ENCODE assay signal across 9 mouse cellular contexts in genomic region chr3:38882778-38883177, GRCm38 (mm10). TPM values are rescaled to one million over a fixed set of nuclear protein-coding genes. Genes with fewer than 3 reads are reported as not detected.
A peak's percentile ranks its signal among the peaks of the same experiment; 100 is the strongest.
DNase-seq lines count a peak whose midpoint lies in the region; ATAC-seq and TF ChIP-seq lines count a peak whose summit lies in the region.
"Had no signal": no experiment of that assay in that cellular context is flagged by ENCODE, and none has a peak within 500 bp of the region (broad histone marks: within the 10 kb centered on the region; RNA-seq: fewer than 3 reads in every experiment).

No protein-coding gene starts in this region.

- H3K9ac ChIP-seq in kidney, embryonic 14.5 days (ENCODE audit: low read depth, low read length): no peak overlapping the region
- H3K9ac ChIP-seq in midbrain, postnatal 0 days (replicated peaks; ENCODE audit: low read length, poor library complexity, severe bottlenecking): no peak overlapping the region
- H3K9ac ChIP-seq: limb, embryonic 13.5 days had no signal

- TF ChIP-seq POLR2A in kidney, adult 2 months (IDR thresholded peaks at IDR 0.05; ENCODE audit: low read depth, low read length): no peak

- H3K4me2 ChIP-seq in kidney, embryonic 14.5 days (replicated peaks; ENCODE audit: low read depth, low read length): no peak overlapping the region
- H3K4me2 ChIP-seq in midbrain, postnatal 0 days (ENCODE audit: low read depth, low read length, poor library complexity, severe bottlenecking): no peak overlapping the region

- no peak for ATAC-seq in kidney, embryonic 14.5 days (ENCODE audit: low FRiP score, low TSS enrichment)
- no peak for ATAC-seq in midbrain, postnatal 0 days (ENCODE audit: low FRiP score)

- WGBS in kidney, adult 2 months: 50% methylated on average over 6 of the region's 6 CpGs
- 59% methylated on average over 6 of the region's 6 CpGs for WGBS in kidney, embryonic 14.5 days
- WGBS in heart, embryonic 10.5 days: 52% methylated on average over 6 of the region's 6 CpGs
- 66% methylated on average over 6 of the region's 6 CpGs for WGBS in midbrain, postnatal 0 days

- no peaks in the 10 kb centered on the region for H3K4me1 ChIP-seq in kidney, adult 2 months (ENCODE audit: control insufficient read depth, insufficient read depth, low read length)
- H3K4me1 ChIP-seq in kidney, embryonic 14.5 days (ENCODE audit: control insufficient read depth, insufficient read depth, low read length): no peaks in the 10 kb centered on the region
- peaks cover 11% of the 10 kb centered on the region for H3K4me1 ChIP-seq in heart, embryonic 10.5 days
- no peaks in the 10 kb centered on the region for H3K4me1 ChIP-seq in midbrain, postnatal 0 days (ENCODE audit: insufficient read depth, low read length)

- H3K27me3 ChIP-seq in kidney, adult 2 months (replicated peaks; ENCODE audit: control insufficient read depth, insufficient read depth, low read length): no peaks in the 10 kb centered on the region
- H3K27me3 ChIP-seq in kidney, embryonic 14.5 days (ENCODE audit: control insufficient read depth, insufficient read depth, low read length): no peaks in the 10 kb centered on the region; the same call in 1 of the 2 replicates
- H3K27me3 ChIP-seq in heart, embryonic 10.5 days (ENCODE audit: insufficient read depth, poor library complexity, severe bottlenecking): peaks cover 7% of the 10 kb centered on the region
- H3K27me3 ChIP-seq in midbrain, postnatal 0 days (ENCODE audit: insufficient read depth, low read length): no peaks in the 10 kb centered on the region
- H3K27me3 ChIP-seq: limb, embryonic 13.5 days had no signal

- no peak overlapping the region for H3K27ac ChIP-seq in kidney, adult 2 months (ENCODE audit: insufficient read depth, low read depth, low read length)
- H3K27ac ChIP-seq in kidney, embryonic 14.5 days (ENCODE audit: low read depth, low read length): no peak overlapping the region
- no peak overlapping the region for H3K27ac ChIP-seq in heart, embryonic 10.5 days
- no peak overlapping the region for H3K27ac ChIP-seq in midbrain, postnatal 0 days (ENCODE audit: low read depth, low read length)
- H3K27ac ChIP-seq: limb, embryonic 13.5 days had no signal

- no peak overlapping the region for H3K4me3 ChIP-seq in kidney, adult 2 months (ENCODE audit: insufficient read depth, low read depth, low read length)
- no peak overlapping the region for H3K4me3 ChIP-seq in kidney, embryonic 14.5 days (ENCODE audit: low read length)
- H3K4me3 ChIP-seq in heart, embryonic 10.5 days: no peak overlapping the region
- no peak overlapping the region for H3K4me3 ChIP-seq in midbrain, postnatal 0 days (ENCODE audit: low read depth, low read length)
- H3K4me3 ChIP-seq: limb, embryonic 13.5 days had no signal

- H3K36me3 ChIP-seq in kidney, adult 2 months (ENCODE audit: control insufficient read depth, insufficient read depth, low read length): no peaks in the 10 kb centered on the region
- no peaks in the 10 kb centered on the region for H3K36me3 ChIP-seq in kidney, embryonic 14.5 days (ENCODE audit: control insufficient read depth, insufficient read depth, low read length)
- no peaks in the 10 kb centered on the region for H3K36me3 ChIP-seq in heart, embryonic 10.5 days
- no peaks in the 10 kb centered on the region for H3K36me3 ChIP-seq in midbrain, postnatal 0 days (ENCODE audit: insufficient read depth, low read length)

- no peaks in the 10 kb centered on the region for H3K9me3 ChIP-seq in kidney, embryonic 14.5 days (ENCODE audit: control insufficient read depth, low read length)
- no peaks in the 10 kb centered on the region for H3K9me3 ChIP-seq in heart, embryonic 10.5 days
- no peaks in the 10 kb centered on the region for H3K9me3 ChIP-seq in midbrain, postnatal 0 days (ENCODE audit: low read length)

- TF ChIP-seq CTCF in kidney, adult 2 months (conservative IDR thresholded peaks at IDR 0.05; ENCODE audit: insufficient read depth, insufficient read length, low read depth, low read length): peak; percentile 43
- TF ChIP-seq CTCF in midbrain, postnatal 0 days (IDR thresholded peaks at IDR 0.05): peak; percentile 94

- DNase-seq in adrenal gland, postnatal 10 days: peak; percentile 63
- DNase-seq in adrenal gland, postnatal 25 days: no peak
- DNase-seq in kidney, adult 2 months: peak; percentile 68
- DNase-seq in MN1 (ENCODE audit: low spot score): peak; percentile 25
- peak; percentile 68 for DNase-seq in heart, embryonic 10.5 days (ENCODE audit: low spot score)
- peak; percentile 90 for DNase-seq in midbrain, postnatal 0 days (ENCODE audit: low spot score)
- no peak for DNase-seq in testis, postnatal 14 days (ENCODE audit: low spot score)

RNA-seq across cellular contexts. Expression of gene Fat4, which starts 4.0 kb away (rescaled TPM):
- total RNA-seq in adrenal gland, postnatal 10 days (2021): 10 to 100 TPM; 15.7 to 24.8 TPM
- total RNA-seq in adrenal gland, postnatal 25 days (2021): 23.7 and 39.6 TPM in 2 replicates
- polyA plus RNA-seq in kidney, adult 2 months (2012; rRNA removed): 1.6 TPM in 2 replicates
- 10.0 and 14.1 TPM in 2 replicates for polyA plus RNA-seq in kidney, embryonic 14.5 days (2014; fragmentation: Nextera tagmentation; extraction: Ambion mirVana)
- polyA plus RNA-seq in heart, embryonic 10.5 days (2016; fragmentation: Nextera tagmentation; extraction: Ambion mirVana): 2.6 and 3.9 TPM in 2 replicates
- total RNA-seq in midbrain, postnatal 0 days (2014; rRNA removed): 79.1 and 91.4 TPM in 2 replicates
- 4.0 and 5.0 TPM in 2 replicates for polyA plus RNA-seq in midbrain, postnatal 0 days (2015; fragmentation: Nextera tagmentation; extraction: Ambion mirVana)

Comparison
In these comparisons a context has a peak if more than half of its experiments do, and no peak if none do; other contexts are left out.
1. DNase-seq: peak in adrenal gland, postnatal 10 days (single experiment), kidney, adult 2 months (single experiment), MN1 (single experiment), heart, embryonic 10.5 days (single experiment) and midbrain, postnatal 0 days (single experiment); none in adrenal gland, postnatal 25 days (single experiment) and testis, postnatal 14 days (single experiment).